Mouse (Mus musculus) splenic B cell, adult 2 months (primary cell): ENCODE results near the gene Pcyox1.

Source experiments
- DNase-seq: peaks from one replicate; pipeline ENCODE4 v3.0.0-alpha.2; 2011; ENCODE audit warnings: low read depth, low spot score
- H3K27me3 ChIP-seq: 2 replicates; pipeline ENCODE4 v1.6.1; 2012; ENCODE audit warnings: mild to moderate bottlenecking, low read length, moderate library complexity, mixed read lengths; ENCODE audit not compliant: control insufficient read depth, poor library complexity, insufficient read depth, severe bottlenecking
- H3K36me3 ChIP-seq: 2 replicates; pipeline ENCODE4 v1.6.1; 2012; ENCODE audit warnings: mild to moderate bottlenecking, low read length, moderate library complexity, mixed read lengths; ENCODE audit not compliant: control insufficient read depth, poor library complexity, insufficient read depth, severe bottlenecking

Pcyox1 gene

GRCm38 (mm10) chr6:86404100-86404861, 7.3 kb upstream of the Pcyox1 start, which contains the start of gene Tia1:
Tia1 (plus strand) TSS chr6:86404219.
- no peaks in the 10 kb centered on the region for H3K36me3 ChIP-seq
- DNase-seq: peak; percentile 98
- H3K27me3 ChIP-seq: no peaks in the 10 kb centered on the region

DNA sequence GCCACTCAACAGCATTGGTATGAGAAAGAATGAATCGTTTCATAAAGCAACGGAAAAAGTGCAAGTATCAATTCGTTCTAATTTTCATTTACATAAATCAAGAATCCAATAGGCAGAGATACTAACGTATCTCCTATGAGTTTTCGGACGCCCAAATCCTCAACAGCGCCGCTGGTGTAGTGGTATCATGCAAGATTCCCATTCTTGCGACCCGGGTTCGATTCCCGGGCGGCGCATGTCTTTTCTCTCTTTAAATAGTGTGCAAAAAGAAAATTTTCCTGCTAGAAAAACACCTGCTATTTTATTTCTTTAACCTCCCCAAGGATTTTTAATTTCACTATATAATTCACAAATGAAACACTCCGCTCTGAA, 6.8 kb upstream of the Pcyox1 start:
- no peaks in the 10 kb centered on the region for H3K36me3 ChIP-seq
- peak; percentile 87 for DNase-seq
- H3K27me3 ChIP-seq: no peaks in the 10 kb centered on the region

DNA sequence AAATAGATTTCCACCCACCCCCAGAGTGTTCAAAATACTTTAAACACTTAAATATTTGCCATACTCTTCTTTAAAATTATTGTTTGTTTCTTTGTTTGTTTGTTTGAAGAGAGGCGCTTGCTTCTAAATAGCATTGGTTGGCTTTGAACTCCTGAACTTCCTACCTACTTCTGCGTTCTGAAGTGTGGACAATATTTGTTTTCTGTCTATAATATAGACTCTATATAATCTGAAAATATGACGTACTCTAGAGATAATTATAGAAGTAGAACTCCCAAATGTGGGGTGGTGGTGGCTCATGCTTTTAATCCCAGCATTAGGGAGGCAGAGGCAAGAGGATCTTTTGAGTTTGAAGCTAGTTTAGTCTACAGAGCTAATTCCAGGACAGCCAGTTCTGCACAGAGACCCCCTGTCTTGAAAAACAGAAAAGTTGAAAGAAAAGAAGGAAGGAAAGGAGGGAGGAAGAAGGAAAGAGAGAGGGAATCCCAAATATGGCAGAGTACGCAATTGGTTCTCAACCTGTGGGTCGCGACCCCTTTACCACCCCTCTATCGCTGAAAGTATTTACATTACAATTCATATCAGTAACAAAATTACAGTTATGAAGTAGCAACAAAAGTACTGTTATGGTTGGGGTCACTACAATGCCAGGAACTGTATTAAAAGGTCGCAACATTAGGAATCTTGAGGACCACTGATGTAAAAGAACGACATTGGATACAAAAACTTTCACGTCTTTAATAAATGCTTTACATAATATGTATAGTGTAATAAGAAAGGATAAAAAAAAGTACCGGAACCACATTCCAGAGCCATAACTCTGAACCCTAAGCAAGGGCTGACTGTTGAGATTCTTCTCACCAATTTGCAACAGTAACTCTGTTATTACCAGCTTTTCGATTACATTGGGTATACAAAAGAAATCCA, 6.0 kb upstream of the Pcyox1 start:
- no peak for DNase-seq
- Histone ChIP-seq H3K36me3 (no peaks in the 10 kb centered on the region), H3K27me3 (no peaks in the 10 kb centered on the region)

DNA sequence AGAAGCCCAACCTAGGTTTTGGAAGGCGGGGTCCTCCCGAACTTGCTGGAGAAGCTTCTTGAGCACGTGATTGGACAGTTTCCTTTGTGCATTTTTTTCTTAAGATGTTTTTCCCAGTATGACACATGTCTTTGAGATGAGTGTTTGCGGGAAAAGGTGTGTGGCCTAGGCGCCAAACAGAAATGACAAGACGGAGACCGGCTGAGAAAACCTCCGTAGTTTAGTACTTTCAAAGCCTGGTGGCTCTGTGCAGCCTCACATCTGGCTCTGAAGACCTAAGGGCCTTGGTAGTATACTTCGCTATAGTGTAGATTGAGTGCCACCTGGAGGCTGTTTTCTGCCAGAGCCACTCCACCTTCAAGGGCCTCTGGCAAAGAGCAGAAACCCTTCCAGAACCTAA, 4.0 kb upstream of the Pcyox1 start:
- Histone ChIP-seq H3K27me3 (no peaks in the 10 kb centered on the region), H3K36me3 (no peaks in the 10 kb centered on the region)
- peak; percentile 89 for DNase-seq

GRCm38 (mm10) chr6:86399995-86400394, 3.0 kb upstream of the Pcyox1 start:
- H3K27me3 ChIP-seq: no peaks in the 10 kb centered on the region
- H3K36me3 ChIP-seq: no peaks in the 10 kb centered on the region
- DNase-seq: no peak

GRCm38 (mm10) chr6:86398986-86399385, 2.0 kb upstream of the Pcyox1 start:
- no peak for DNase-seq
- H3K27me3 ChIP-seq: no peaks in the 10 kb centered on the region
- H3K36me3 ChIP-seq: no peaks in the 10 kb centered on the region

- Histone ChIP-seq H3K36me3 (no peaks in the 10 kb centered on the region), H3K27me3 (no peaks in the 10 kb centered on the region)
- peak; percentile 22 for DNase-seq
These were observed 465 bp upstream of the Pcyox1 start for GRCm38 (mm10) chr6:86397257-86397980.

- Histone ChIP-seq H3K27me3 (no peaks in the 10 kb centered on the region), H3K36me3 (peaks cover 2% of the 10 kb centered on the region; the same call in 1 of the 2 replicates)
- DNase-seq: no peak
These were observed 985 bp downstream of the Pcyox1 start for GRCm38 (mm10) chr6:86395969-86396368.

- H3K27me3 ChIP-seq: no peaks in the 10 kb centered on the region
- no peak for DNase-seq
- H3K36me3 ChIP-seq: peaks cover 2% of the 10 kb centered on the region; the same call in 1 of the 2 replicates
These were observed 1.9 kb downstream of the Pcyox1 start for GRCm38 (mm10) chr6:86395021-86395420.

DNA sequence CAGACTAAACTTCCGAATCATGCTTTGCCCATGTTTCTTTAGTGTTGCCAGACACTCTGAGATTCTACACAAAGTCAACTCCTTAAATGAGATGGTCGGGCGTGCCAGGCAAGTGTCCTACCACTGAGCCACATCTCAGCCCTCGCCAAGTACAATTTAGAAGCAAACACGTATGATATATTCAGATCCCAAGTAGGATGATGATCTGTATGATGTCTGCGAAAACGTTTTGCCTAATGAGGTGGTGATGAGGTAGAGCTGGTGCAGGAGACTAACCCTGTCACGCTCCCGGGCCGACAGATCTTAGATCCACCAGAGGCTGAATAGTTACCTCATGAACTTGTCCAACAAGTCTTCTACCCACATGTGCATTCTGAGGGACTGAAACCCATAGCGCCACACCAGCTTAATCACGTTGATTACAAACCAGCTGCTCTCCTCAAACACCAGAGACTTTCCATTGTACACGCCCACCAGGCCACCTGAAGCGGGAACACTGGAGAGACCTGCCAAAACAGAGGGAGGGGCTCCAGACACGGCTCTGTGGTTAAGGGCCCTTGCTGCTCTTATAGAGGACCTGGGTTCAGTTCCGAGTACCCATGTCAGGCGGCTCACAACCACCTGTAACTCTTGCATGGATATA, 2.8 kb downstream of the Pcyox1 start:
- no peaks in the 10 kb centered on the region for H3K27me3 ChIP-seq
- DNase-seq: no peak
- H3K36me3 ChIP-seq: peaks cover 2% of the 10 kb centered on the region; the same call in 1 of the 2 replicates

DNA sequence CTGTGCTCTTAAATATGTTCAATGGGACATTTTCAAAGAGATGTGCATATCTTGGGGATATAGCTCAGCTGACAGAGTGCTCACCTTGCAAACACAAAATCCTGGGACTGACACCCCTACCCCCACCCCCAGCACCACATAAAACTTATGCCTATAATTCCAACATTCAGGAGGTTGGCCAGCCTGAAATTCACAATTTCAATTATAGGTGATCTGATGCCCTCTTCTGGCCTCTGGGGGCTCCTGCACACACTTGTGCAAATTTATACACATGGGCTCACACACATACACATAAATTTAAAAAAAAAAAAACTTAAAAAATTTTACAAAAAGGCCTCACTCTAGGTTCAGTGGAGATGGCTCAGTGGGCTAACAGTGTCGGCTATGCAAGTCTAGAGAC, 3.8 kb downstream of the Pcyox1 start:
- Histone ChIP-seq H3K27me3 (no peaks in the 10 kb centered on the region), H3K36me3 (peaks cover 6% of the 10 kb centered on the region; the same call in 1 of the 2 replicates)
- no peak for DNase-seq

DNA sequence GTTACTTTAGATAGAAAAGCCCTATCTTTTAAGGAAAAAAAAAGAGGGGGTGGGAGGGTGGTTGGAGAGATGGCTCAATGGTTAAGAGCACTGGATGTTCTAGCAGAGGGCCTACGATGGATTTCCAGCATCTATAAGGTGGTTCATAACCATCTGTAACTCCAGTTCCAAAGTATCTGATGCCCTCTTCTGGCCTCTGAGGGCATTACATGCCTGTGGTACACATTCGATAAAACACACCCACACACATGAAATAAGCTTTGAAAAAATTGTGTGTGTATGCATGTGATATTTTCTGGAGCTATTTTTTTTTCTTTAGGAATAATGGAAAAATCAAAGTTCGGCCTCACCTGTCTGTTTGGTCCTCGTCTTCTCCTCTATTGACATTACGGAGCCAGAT, 5.6 kb downstream of the Pcyox1 start:
- peak; percentile 50 for DNase-seq
- H3K27me3 ChIP-seq: no peaks in the 10 kb centered on the region

GRCm38 (mm10) chr6:86388461-86388860, 8.5 kb downstream of the Pcyox1 start:
- Histone ChIP-seq H3K27me3 (no peaks in the 10 kb centered on the region), H3K36me3 (peaks cover 7% of the 10 kb centered on the region; the same call in 1 of the 2 replicates)
- DNase-seq: no peak

More for the DNA sequence above, 5.6 kb downstream of the Pcyox1 start:
- peaks cover 7% of the 10 kb centered on the region; the same call in 1 of the 2 replicates for H3K36me3 ChIP-seq

GRCm38 (mm10) chr6:86387313-86387712, 9.6 kb downstream of the Pcyox1 start:
- no peak for DNase-seq
- Histone ChIP-seq H3K36me3 (peaks cover 7% of the 10 kb centered on the region; the same call in 1 of the 2 replicates), H3K27me3 (no peaks in the 10 kb centered on the region)
